Mouse (Mus musculus) neural tube, embryonic 14.5 days (tissue): ENCODE measurements around the gene Zfp59. TPM values are rescaled to one million over a fixed set of nuclear protein-coding genes. Genes with fewer than 3 reads are reported as not detected.
"Not testable (repeated sequence)": the region's sequence is repeated elsewhere in the genome, so short reads cannot be mapped to it uniquely, and the experiment has no call there.

Source experiments
- ATAC-seq: fragments of 200-750 bp; cut with Nextera tagmentation; 2 replicates; pipeline ENCODE4 v1.8.0; 2017; ENCODE audit warnings: low read depth, mild to moderate bottlenecking, moderate TSS enrichment, moderate library complexity
- H3K27ac ChIP-seq: fragments of 300-500 bp; sonication (generic); 2 replicates; pipeline ENCODE4 v1.5.1; 2014; ENCODE audit warnings: low read depth, mild to moderate bottlenecking, control low read depth, low read length, moderate library complexity, mixed read lengths
- H3K27me3 ChIP-seq: fragments of 300-500 bp; sonication (generic); 2 replicates; pipeline ENCODE4 v1.6.1; 2014; ENCODE audit warnings: low read length; ENCODE audit not compliant: control insufficient read depth, insufficient read depth
- H3K36me3 ChIP-seq: fragments of 300-500 bp; sonication (generic); 2 replicates; pipeline ENCODE4 v1.6.1; 2014; ENCODE audit warnings: low read length, mixed read lengths; ENCODE audit not compliant: control insufficient read depth, insufficient read depth
- H3K4me1 ChIP-seq: fragments of 300-500 bp; sonication (generic); 2 replicates; pipeline ENCODE4 v1.6.1; 2014; ENCODE audit warnings: low read length; ENCODE audit not compliant: control insufficient read depth, insufficient read depth
- H3K4me2 ChIP-seq: fragments of 300-500 bp; sonication (generic); 2 replicates; pipeline ENCODE4 v1.6.1; 2014; ENCODE audit warnings: mild to moderate bottlenecking, low read depth, low read length, control low read depth
- H3K4me3 ChIP-seq: fragments of 300-500 bp; sonication (generic); 2 replicates; pipeline ENCODE4 v1.5.1; 2014; ENCODE audit warnings: low read depth, low read length, control low read depth, mixed read lengths
- H3K9ac ChIP-seq: fragments of 300-500 bp; sonication (generic); replicated peaks from 2 replicates; pipeline ENCODE4 v1.6.1; 2014; ENCODE audit warnings: low read depth, mild to moderate bottlenecking, control low read depth, low read length, mixed read lengths
- H3K9me3 ChIP-seq: fragments of 300-500 bp; sonication (generic); 2 replicates; pipeline ENCODE4 v1.6.1; 2016; ENCODE audit warnings: low read length; ENCODE audit not compliant: control insufficient read depth
- WGBS: fragments of 180-500 bp; shearing (Covaris S2); extraction: QIAGEN DNeasy Blood & Tissue Kit; methylation state at CpG from one replicate; pipeline ENCODE4 v1.1.7; 2014; 5-methylcytosine and 5-hydroxymethylcytosine counted together
- polyA plus RNA-seq: library from polyadenylated mRNA; unstranded; fragments of >200 nt; fragmentation: Nextera tagmentation; extraction: Ambion mirVana; gene quantifications from 2 replicates; pipeline ENCODE4 v1.2.1, GENCODE M21; 2014

Zfp59 gene
- polyA plus RNA-seq, 1 experiment from 2014 or later: 10.2 TPM

GRCm38 (mm10) chr7:27806896-27807295, 31.5 kb upstream of the Zfp59 start, which contains the start of gene Zfp626:
TSS of gene Zfp626 (plus strand) at chr7:27807196.
- ATAC-seq, H3K9ac ChIP-seq, H3K9me3 ChIP-seq, H3K4me3 ChIP-seq, H3K27ac ChIP-seq, H3K4me2 ChIP-seq, H3K4me1 ChIP-seq, H3K27me3 ChIP-seq: not testable (repeated sequence)
- WGBS: 91% methylated on average over 3 of the region's 3 CpGs
- H3K36me3 ChIP-seq: peaks cover 17% of the 10 kb centered on the region

DNA sequence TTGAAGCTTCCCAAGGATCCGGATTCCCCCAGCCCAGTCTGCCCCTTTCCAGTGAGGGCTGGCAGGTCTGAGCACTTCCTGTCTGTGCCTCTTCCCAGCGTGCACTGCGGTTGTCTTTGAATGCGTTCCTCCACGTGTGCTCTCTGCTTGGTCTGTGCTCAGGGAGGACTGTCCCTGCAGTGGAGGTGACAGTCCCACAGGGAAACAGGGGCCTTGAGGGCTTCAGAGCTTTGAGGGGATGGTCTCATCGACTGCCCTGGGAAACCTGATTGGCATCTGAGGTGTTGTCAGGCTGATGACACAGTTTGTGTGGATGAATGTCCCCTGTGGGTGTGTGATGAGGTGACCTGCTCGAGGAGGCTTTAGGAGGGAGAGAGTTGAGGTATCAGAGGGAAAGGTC, 31.1 kb upstream of the Zfp59 start:
- H3K4me3 ChIP-seq, H3K27ac ChIP-seq, H3K4me2 ChIP-seq, H3K9ac ChIP-seq, H3K27me3 ChIP-seq, H3K4me1 ChIP-seq, ATAC-seq, H3K9me3 ChIP-seq: not testable (repeated sequence)
- WGBS: 78% methylated on average over 7 of the region's 7 CpGs
- H3K36me3 ChIP-seq: peaks cover 19% of the 10 kb centered on the region

- H3K4me3 ChIP-seq: no peak overlapping the region
- peaks cover 24% of the 10 kb centered on the region for H3K36me3 ChIP-seq
- H3K4me1 ChIP-seq: no peaks in the 10 kb centered on the region
- ATAC-seq: no peak
- no peak overlapping the region for H3K27ac ChIP-seq
- no peak overlapping the region for H3K9ac ChIP-seq
- no peak overlapping the region for H3K4me2 ChIP-seq
- H3K27me3 ChIP-seq: no peaks in the 10 kb centered on the region
- 96% methylated on average over 7 of the region's 7 CpGs for WGBS
- no peaks in the 10 kb centered on the region; the same call in 1 of the 2 replicates for H3K9me3 ChIP-seq
Observed at GRCm38 (mm10) chr7:27818526-27819110, 19.8 kb upstream of the Zfp59 start.

- Histone ChIP-seq H3K4me1 (no peaks in the 10 kb centered on the region), H3K9me3 (no peaks in the 10 kb centered on the region; the same call in 1 of the 2 replicates), H3K9ac (no peak overlapping the region), H3K27ac (no peak overlapping the region), H3K4me2 (no peak overlapping the region), H3K4me3 (no peak overlapping the region), H3K36me3 (peaks cover 24% of the 10 kb centered on the region), H3K27me3 (no peaks in the 10 kb centered on the region)
- no peak for ATAC-seq
Observed at GRCm38 (mm10) chr7:27822611-27823010, 15.8 kb upstream of the Zfp59 start.

DNA sequence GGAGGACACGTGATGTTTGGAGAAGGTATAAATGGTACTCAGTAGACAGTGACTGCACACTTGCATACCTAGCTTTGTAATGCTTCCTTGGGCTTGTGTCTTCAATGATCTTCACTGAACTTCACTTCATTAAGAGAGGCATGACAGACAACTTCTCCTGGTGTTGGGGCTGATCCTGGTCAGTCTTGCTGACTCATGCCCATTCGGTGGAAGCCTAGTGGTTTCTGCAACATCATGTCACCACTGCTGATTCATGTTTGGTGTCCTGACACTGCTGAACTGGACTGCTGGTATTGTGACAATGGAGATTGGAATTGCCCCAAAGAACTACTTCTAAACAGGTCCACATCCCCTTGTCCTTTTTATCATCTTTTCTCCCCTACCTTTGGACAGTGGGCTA, 4.3 kb upstream of the Zfp59 start:
- no peak overlapping the region for H3K4me2 ChIP-seq
- ATAC-seq: no peak
- no peaks in the 10 kb centered on the region for H3K9me3 ChIP-seq
- H3K27me3 ChIP-seq: no peaks in the 10 kb centered on the region
- no peak overlapping the region for H3K4me3 ChIP-seq
- H3K9ac ChIP-seq: no peak overlapping the region
- H3K4me1 ChIP-seq: peaks cover under 1% of the 10 kb centered on the region; the same call in 1 of the 2 replicates
- no peaks in the 10 kb centered on the region for H3K36me3 ChIP-seq
- no peak overlapping the region for H3K27ac ChIP-seq
- WGBS: 90% methylated on average over 2 of the region's 2 CpGs

DNA sequence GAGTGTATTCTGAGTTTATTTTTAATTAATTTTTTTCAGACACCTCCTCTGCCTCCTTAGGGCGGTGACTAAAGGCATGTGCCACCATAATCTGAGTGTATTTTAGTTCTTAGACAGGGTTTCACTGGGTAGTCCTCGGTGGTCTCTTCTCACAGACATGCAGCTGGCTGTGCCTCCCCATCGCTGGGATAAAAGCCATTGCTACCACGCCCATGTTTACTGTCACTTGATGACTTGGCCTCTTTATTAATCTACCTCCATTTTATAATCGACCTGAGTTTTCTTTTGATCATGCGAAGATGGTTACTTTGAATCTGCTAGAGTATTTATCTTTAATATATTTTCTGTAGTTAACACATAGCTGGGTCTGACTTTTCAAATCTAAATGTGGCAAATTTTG, 511 bp upstream of the Zfp59 start:
- peak overlapping the region; percentile 75 for H3K27ac ChIP-seq
- peak overlapping the region; percentile 55 for H3K4me2 ChIP-seq
- no peaks in the 10 kb centered on the region for H3K27me3 ChIP-seq
- 26% methylated on average over 6 of the region's 6 CpGs for WGBS
- H3K9me3 ChIP-seq: no peaks in the 10 kb centered on the region
- peaks cover 3% of the 10 kb centered on the region; the same call in 1 of the 2 replicates for H3K4me1 ChIP-seq
- H3K36me3 ChIP-seq: no peaks in the 10 kb centered on the region
- peak overlapping the region; percentile 58 for H3K9ac ChIP-seq
- ATAC-seq: peak; percentile 60; the same call in 1 of the 2 replicates
- H3K4me3 ChIP-seq: peak overlapping the region; percentile 45

- WGBS: 97% methylated on average over 7 of the region's 7 CpGs
- no peak for ATAC-seq
- Histone ChIP-seq H3K4me3 (no peak overlapping the region), H3K9me3 (no peaks in the 10 kb centered on the region), H3K36me3 (no peaks in the 10 kb centered on the region), H3K4me2 (peak overlapping the region; percentile 55; the same call in 1 of the 2 replicates), H3K9ac (no peak overlapping the region), H3K27ac (no peak overlapping the region), H3K27me3 (no peaks in the 10 kb centered on the region), H3K4me1 (peaks cover 3% of the 10 kb centered on the region; the same call in 1 of the 2 replicates)
Observed at GRCm38 (mm10) chr7:27839596-27839995, 1.2 kb downstream of the Zfp59 start.

DNA sequence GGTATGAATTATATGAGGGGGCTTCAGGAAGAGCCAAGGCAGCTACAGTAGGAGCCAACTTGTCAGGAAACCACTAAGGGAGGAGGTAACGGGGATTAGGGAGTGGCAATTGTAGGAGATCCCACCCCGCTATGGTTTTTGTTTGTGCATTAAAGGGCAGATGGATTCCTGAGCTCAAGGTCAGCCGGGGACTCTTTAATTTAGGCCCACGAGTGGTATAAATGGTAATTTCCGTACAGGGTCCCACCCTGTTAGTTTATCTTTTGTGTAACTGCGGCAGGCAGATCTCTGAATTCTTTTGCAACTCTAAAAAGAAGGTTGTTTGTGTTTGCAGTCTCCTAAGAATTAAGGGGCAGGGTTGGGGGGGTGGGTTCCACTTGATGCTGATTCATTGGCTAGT, 1.7 kb downstream of the Zfp59 start:
- H3K4me1 ChIP-seq: peaks cover 3% of the 10 kb centered on the region; the same call in 1 of the 2 replicates
- no peaks in the 10 kb centered on the region for H3K27me3 ChIP-seq
- ATAC-seq: no peak
- H3K9me3 ChIP-seq: no peaks in the 10 kb centered on the region
- WGBS: 87% methylated on average over 6 of the region's 6 CpGs
- H3K9ac ChIP-seq: no peak overlapping the region
- H3K4me3 ChIP-seq: no peak overlapping the region
- no peak overlapping the region for H3K27ac ChIP-seq
- H3K4me2 ChIP-seq: no peak overlapping the region
- peaks cover 3% of the 10 kb centered on the region; the same call in 1 of the 2 replicates for H3K36me3 ChIP-seq

GRCm38 (mm10) chr7:27857227-27857626, 18.8 kb downstream of the Zfp59 start, which contains the start of gene Zfp607a:
TSS of gene Zfp607a (plus strand) at chr7:27857527.
- ATAC-seq: no peak
- no peak within 1 kb of the TSS for H3K4me3 ChIP-seq
- no peak within 1 kb of the TSS for H3K4me2 ChIP-seq
- peaks cover 4% of the 10 kb centered on the region; the same call in 1 of the 2 replicates for H3K4me1 ChIP-seq
- H3K9me3 ChIP-seq: no peaks in the 10 kb centered on the region
- no peaks in the 10 kb centered on the region for H3K27me3 ChIP-seq
- no peak within 1 kb of the TSS for H3K9ac ChIP-seq
- peaks cover 9% of the 10 kb centered on the region for H3K36me3 ChIP-seq
- WGBS: 94% methylated on average over 1 of the region's 1 CpGs
- no peak within 1 kb of the TSS for H3K27ac ChIP-seq
